Mouse (Mus musculus) olfactory bulb, adult 2 months (tissue): ENCODE results near the gene 3110082I17Rik.

Source experiments
- CTCF ChIP-seq: fragments of 200-500 bp; IDR thresholded peaks from 2 replicates; pipeline ENCODE4 v1.5.1; 2012; ENCODE audit warnings: low read depth, mild to moderate bottlenecking, low read length, moderate library complexity; ENCODE audit not compliant: insufficient read depth
- POLR2A ChIP-seq: fragments of 200-500 bp; IDR thresholded peaks from 2 replicates; pipeline ENCODE4 v1.6.1; 2012; ENCODE audit warnings: mild to moderate bottlenecking, low read depth, low read length, moderate library complexity; ENCODE audit not compliant: insufficient read depth

- no peak for TF ChIP-seq POLR2A
- TF ChIP-seq CTCF, result no peak
These were observed 93.8 kb downstream of the 3110082I17Rik start for GRCm38 (mm10) chr5:139366484-139366883.
